Mouse (Mus musculus) embryo, embryonic 11 days (tissue): ENCODE measurements at regions not wholly inside any gene's neighbourhood (a gene's known extent, or its start where the extent isn't known, plus 50 kb on each side); places are given as distances from the start of the nearest gene placed in this dataset.
A peak's percentile ranks its signal among the peaks of the same experiment; 100 is the strongest.

ENCODE experiments used
- DNase-seq: peaks from one replicate; pipeline ENCODE4 v3.0.0-alpha.2; 2015

GRCm38 (mm10) chr12:16012081-16012480 lies 195.4 kb upstream of the Trib2 start:
- DNase-seq: no peak

- DNase-seq: peak; percentile 45
Measured at GRCm38 (mm10) chr12:16009822-16010620, 193.3 kb upstream of the Trib2 start.

GRCm38 (mm10) chr12:16008763-16009515 lies 192.2 kb upstream of the Trib2 start:
- peak; percentile 12 for DNase-seq

- no peak for DNase-seq
Measured at GRCm38 (mm10) chr12:16008261-16008660, 191.5 kb upstream of the Trib2 start.

GRCm38 (mm10) chr12:16006688-16007087 lies 190.0 kb upstream of the Trib2 start:
- no peak for DNase-seq

- no peak for DNase-seq
Measured at GRCm38 (mm10) chr12:16006286-16006685, 189.6 kb upstream of the Trib2 start.

GRCm38 (mm10) chr12:16001811-16002210 lies 185.1 kb upstream of the Trib2 start:
- no peak for DNase-seq

- no peak for DNase-seq
Measured at GRCm38 (mm10) chr12:16001225-16001624, 184.5 kb upstream of the Trib2 start.

GRCm38 (mm10) chr12:15998331-15998730 lies 181.6 kb upstream of the Trib2 start:
- DNase-seq: no peak

- no peak for DNase-seq
Measured at GRCm38 (mm10) chr12:15993866-15994265, 177.1 kb upstream of the Trib2 start.

GRCm38 (mm10) chr12:15986351-15986750 lies 169.6 kb upstream of the Trib2 start:
- no peak for DNase-seq

GRCm38 (mm10) chr12:15985649-15986048 lies 168.9 kb upstream of the Trib2 start:
- no peak for DNase-seq

GRCm38 (mm10) chr12:15983591-15984300 lies 167.0 kb upstream of the Trib2 start:
- DNase-seq: no peak

- no peak for DNase-seq
Measured at GRCm38 (mm10) chr12:15981741-15982140, 165.0 kb upstream of the Trib2 start.

- no peak for DNase-seq
Measured at GRCm38 (mm10) chr12:15979233-15979632, 162.5 kb upstream of the Trib2 start.

GRCm38 (mm10) chr12:15971786-15972185 lies 155.1 kb upstream of the Trib2 start:
- DNase-seq: no peak

GRCm38 (mm10) chr12:15970262-15970661 lies 153.5 kb upstream of the Trib2 start:
- no peak for DNase-seq

- DNase-seq: no peak
Measured at GRCm38 (mm10) chr12:15967550-15968102, 150.9 kb upstream of the Trib2 start.

GRCm38 (mm10) chr12:15966631-15967030 lies 149.9 kb upstream of the Trib2 start:
- no peak for DNase-seq

- DNase-seq: no peak
Measured at GRCm38 (mm10) chr12:15965921-15966320, 149.2 kb upstream of the Trib2 start.

GRCm38 (mm10) chr12:15964073-15964472 lies 147.4 kb upstream of the Trib2 start:
- DNase-seq: no peak

- DNase-seq: no peak
Measured at GRCm38 (mm10) chr12:15961834-15962233, 145.1 kb upstream of the Trib2 start.
